Mouse (Mus musculus) urinary bladder, postnatal 36 days (tissue): ENCODE measurements around the gene B4galnt4.

Experiments
- DNase-seq, 2 experiments: peaks; one replicate each; pipeline ENCODE4 v3.0.0; 2022; ENCODE audit warnings: low spot score in 2 of 2, mixed read lengths in 1 of 2

B4galnt4 gene

DNA sequence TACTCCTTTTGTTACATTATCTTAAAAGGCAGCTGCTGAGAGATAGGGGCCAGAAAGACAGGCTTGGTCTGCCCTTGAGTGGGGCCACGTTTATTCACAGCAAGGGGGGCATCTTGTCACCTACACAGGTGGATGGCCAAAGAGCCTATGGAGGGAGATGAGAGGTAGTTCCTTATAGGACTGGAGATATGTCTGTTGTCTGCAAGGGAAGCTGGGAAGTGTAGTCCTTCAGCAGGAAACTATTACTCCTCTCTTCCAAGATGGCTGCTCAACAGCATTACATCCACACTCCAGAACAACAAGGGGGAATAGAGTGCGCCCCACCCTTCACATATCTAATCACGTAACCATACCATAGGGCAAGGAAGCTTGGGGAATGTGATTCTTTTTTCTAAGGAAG is 58.6 kb downstream of the B4galnt4 start:
- no peak for DNase-seq

DNA sequence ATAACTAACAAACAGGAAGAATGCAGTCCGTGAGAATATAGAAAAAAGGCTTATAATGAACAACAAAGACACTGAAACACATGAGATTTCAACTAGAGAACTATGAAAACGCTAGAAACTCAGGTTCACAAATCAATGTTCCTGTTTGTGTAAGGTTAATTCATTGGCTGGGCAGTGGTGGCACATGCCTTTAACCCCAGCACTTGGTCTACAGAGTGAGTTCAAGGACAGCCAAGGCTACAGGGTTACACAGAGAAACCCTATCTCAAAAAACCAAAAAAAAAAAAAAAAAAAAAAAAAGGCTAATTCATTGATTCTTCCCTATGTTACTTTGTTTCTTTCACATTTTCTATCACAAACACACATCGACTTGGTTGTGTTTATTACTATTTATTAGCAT is 59.7 kb downstream of the B4galnt4 start:
- DNase-seq, result no peak

DNA sequence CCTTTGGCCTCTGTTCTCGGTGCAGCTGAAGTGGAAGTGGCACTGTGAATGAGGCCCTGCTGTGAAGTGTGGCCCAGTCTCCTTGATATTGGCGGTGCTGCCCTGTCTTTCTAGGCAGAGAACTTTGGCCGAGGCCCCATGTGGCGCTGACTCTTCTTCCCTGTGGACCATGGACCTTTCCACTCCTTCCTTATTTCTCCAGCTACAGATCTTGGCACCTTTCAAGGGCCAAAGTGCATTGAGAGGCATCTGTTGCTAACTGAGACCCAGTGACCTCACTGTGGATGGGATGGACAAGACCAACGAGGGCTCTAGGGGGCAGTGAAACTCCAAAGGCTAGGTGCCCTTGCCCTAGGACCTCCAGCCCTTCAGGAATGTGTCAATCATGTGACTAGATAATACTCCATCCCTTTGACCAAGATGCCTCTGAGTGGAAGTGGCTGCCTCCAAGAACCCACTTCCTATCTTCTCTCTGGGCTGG is 60.2 kb downstream of the B4galnt4 start:
- DNase-seq, result peak in 1 of 2 experiments; percentile 27
